In the genomic region with DNA sequence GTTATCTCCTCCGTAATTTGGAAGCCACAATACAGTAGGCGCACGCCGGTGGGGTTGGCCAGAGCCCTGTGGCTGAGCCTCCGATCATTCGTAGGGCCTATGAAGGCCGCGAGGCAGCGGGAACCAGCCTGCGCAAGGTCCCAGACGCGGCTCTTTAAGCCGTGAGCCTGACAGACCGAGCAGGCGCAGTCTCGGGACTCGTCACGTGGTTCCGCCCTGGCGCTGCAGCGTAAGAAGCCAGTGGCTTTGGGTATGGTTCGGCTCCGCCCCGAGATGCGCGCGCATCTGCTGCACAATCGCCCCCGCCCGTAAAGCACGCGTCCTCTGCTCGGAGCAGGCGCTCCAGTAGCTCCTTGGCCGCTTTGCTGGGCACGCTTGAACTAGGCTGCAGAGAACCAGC, we compare ENCODE assay signal across 8 mouse cellular contexts. TPM values are rescaled to one million over a fixed set of nuclear protein-coding genes. Genes with fewer than 3 reads are reported as not detected.
DNase-seq lines count a peak whose midpoint lies in the region; ATAC-seq lines count a peak whose summit lies in the region.

No protein-coding gene starts in this region.

- H3K27me3 ChIP-seq in heart, embryonic 13.5 days (replicated peaks) = no peaks in the 10 kb centered on the region
- H3K27me3 ChIP-seq in liver, embryonic 12.5 days (replicated peaks) = no peaks in the 10 kb centered on the region
- H3K27me3 ChIP-seq in stomach, embryonic 15.5 days (replicated peaks) = no peaks in the 10 kb centered on the region

- peak overlapping the region; percentile 90 for H3K27ac ChIP-seq in heart, embryonic 13.5 days (replicated peaks)
- H3K27ac ChIP-seq in liver, embryonic 12.5 days = peak overlapping the region; percentile 86
- peak overlapping the region; percentile 74 for H3K27ac ChIP-seq in stomach, embryonic 15.5 days

- H3K4me3 ChIP-seq in heart, embryonic 13.5 days = peak overlapping the region; percentile 52
- H3K4me3 ChIP-seq in liver, embryonic 12.5 days = peak overlapping the region; percentile 55
- peak overlapping the region; percentile 41 for H3K4me3 ChIP-seq in stomach, embryonic 15.5 days (replicated peaks)

- peak; percentile 99 for ATAC-seq in erythroid progenitor cell, adult 5-6 weeks (replicated peaks; ENCODE audit: low FRiP score, poor library complexity, severe bottlenecking)
- ATAC-seq in heart, embryonic 13.5 days (ENCODE audit: extremely low read depth, insufficient number of reproducible peaks, low FRiP score, low TSS enrichment) = peak; percentile 90
- peak; percentile 98 for ATAC-seq in liver, embryonic 12.5 days
- ATAC-seq in stomach, embryonic 15.5 days (ENCODE audit: insufficient read depth, low FRiP score, low read depth) = peak; percentile 100

- H3K9ac ChIP-seq in heart, embryonic 13.5 days = peak overlapping the region; percentile 89
- H3K9ac ChIP-seq in liver, embryonic 12.5 days = peak overlapping the region; percentile 83
- peak overlapping the region; percentile 32; the same call in 1 of the 2 replicates for H3K9ac ChIP-seq in stomach, embryonic 15.5 days

- H3K4me1 ChIP-seq in heart, embryonic 13.5 days = peaks cover 30% of the 10 kb centered on the region
- H3K4me1 ChIP-seq in liver, embryonic 12.5 days = peaks cover 16% of the 10 kb centered on the region
- H3K4me1 ChIP-seq in stomach, embryonic 15.5 days = peaks cover 6% of the 10 kb centered on the region; the same call in 1 of the 2 replicates

- H3K36me3 ChIP-seq in heart, embryonic 13.5 days = peaks cover 46% of the 10 kb centered on the region
- peaks cover 47% of the 10 kb centered on the region for H3K36me3 ChIP-seq in liver, embryonic 12.5 days
- H3K36me3 ChIP-seq in stomach, embryonic 15.5 days = peaks cover 10% of the 10 kb centered on the region

- 2% methylated on average over 36 of the region's 36 CpGs for WGBS in heart, embryonic 13.5 days
- under 1% methylated on average over 36 of the region's 36 CpGs for WGBS in liver, embryonic 12.5 days (ENCODE audit: insufficient replicate concordance)
- WGBS in stomach, embryonic 15.5 days = under 1% methylated on average over 36 of the region's 36 CpGs

- peak; percentile 98 for DNase-seq in CD4-positive helper T cell, adult 2 months (ENCODE audit: low read depth, low spot score)
- peak; percentile 92 for DNase-seq in brain, embryonic 18.5 days (ENCODE audit: low read depth, low spot score)
- peak; percentile 100 for DNase-seq in kidney, postnatal 10 days
- DNase-seq in natural killer cell, adult 2 months (ENCODE audit: low spot score in 2 of 2) = peak; percentile 98

- no peaks in the 10 kb centered on the region for H3K9me3 ChIP-seq in heart, embryonic 13.5 days
- no peaks in the 10 kb centered on the region for H3K9me3 ChIP-seq in liver, embryonic 12.5 days (replicated peaks)
- H3K9me3 ChIP-seq in stomach, embryonic 15.5 days = no peaks in the 10 kb centered on the region

- peak overlapping the region; percentile 80 for H3K4me2 ChIP-seq in heart, embryonic 13.5 days
- peak overlapping the region; percentile 90 for H3K4me2 ChIP-seq in liver, embryonic 12.5 days
- H3K4me2 ChIP-seq in stomach, embryonic 15.5 days = peak overlapping the region; percentile 66

RNA-seq across cellular contexts. Expression of a gene that starts 7.6 kb away (rescaled TPM):
- 14.8 and 28.5 TPM in 2 replicates for total RNA-seq in erythroid progenitor cell, adult 5-6 weeks (2015; ENCODE audit: low replicate concordance)
- total RNA-seq in erythroid progenitor cell, adult 5-6 weeks (2017; ENCODE audit: low replicate concordance) = 14.9 and 15.9 TPM in 2 replicates
- 3.6 and 4.3 TPM in 2 replicates for polyA plus RNA-seq in heart, embryonic 13.5 days (2015; fragmentation: Nextera tagmentation; extraction: Ambion mirVana)
- polyA plus RNA-seq in liver, embryonic 12.5 days (2016; fragmentation: Nextera tagmentation; extraction: Ambion mirVana) = 2.9 and 3.1 TPM in 2 replicates
- 6.9 and 7.2 TPM in 2 replicates for polyA plus RNA-seq in stomach, embryonic 15.5 days (2015; fragmentation: Nextera tagmentation; extraction: Ambion mirVana)

Comparison
In these comparisons a context has a peak if more than half of its experiments do, and no peak if none do; other contexts are left out.
1. Peak in every context shown above with its lines: DNase-seq, ATAC-seq, H3K4me3 ChIP-seq and H3K27ac ChIP-seq.
2. H3K9ac ChIP-seq: peak in every context shown above with its lines; median percentile 89 in heart, embryonic 13.5 days; 83 in liver, embryonic 12.5 days; 32 in stomach, embryonic 15.5 days.